Mouse (Mus musculus): Measurements from ENCODE around the gene Rcn3. TPM values are rescaled to one million over a fixed set of nuclear protein-coding genes. Genes with fewer than 3 reads are reported as not detected.

The Rcn3 gene
- polyA plus RNA-seq, 1 experiment from 2014 or later: 5.1 TPM

- H3K4me3 ChIP-seq (ENCODE audit: inconsistent target): no peak overlapping the region
- H3K27ac ChIP-seq: peak overlapping the region; percentile 94
- no peaks in the 10 kb centered on the region for H3K79me2 ChIP-seq (ENCODE audit: inconsistent target)
- WGBS (ENCODE audit: missing documents): 88% methylated on average over 5 of the region's 5 CpGs
- peaks cover 19% of the 10 kb centered on the region; the same call in 1 of the 2 replicates for H3K36me3 ChIP-seq (ENCODE audit: inconsistent target)
These were observed 11.0 kb downstream of the Rcn3 start for GRCm38 (mm10) chr7:45081016-45081415.

GRCm38 (mm10) chr7:45079856-45080255, 12.2 kb downstream of the Rcn3 start:
- no peak overlapping the region for H3K4me3 ChIP-seq (ENCODE audit: inconsistent target)
- WGBS (ENCODE audit: missing documents): 4% methylated on average over 10 of the region's 10 CpGs
- peaks cover 22% of the 10 kb centered on the region; the same call in 1 of the 2 replicates for H3K36me3 ChIP-seq (ENCODE audit: inconsistent target)
- H3K27ac ChIP-seq: no peak overlapping the region
- H3K79me2 ChIP-seq (ENCODE audit: inconsistent target): no peaks in the 10 kb centered on the region

GRCm38 (mm10) chr7:45078513-45078912, 13.5 kb downstream of the Rcn3 start:
- no peak overlapping the region for H3K27ac ChIP-seq
- WGBS (ENCODE audit: missing documents): 45% methylated on average over 9 of the region's 9 CpGs
- peaks cover 11% of the 10 kb centered on the region for H3K79me2 ChIP-seq (ENCODE audit: inconsistent target)
- no peak overlapping the region for H3K4me3 ChIP-seq (ENCODE audit: inconsistent target)
- H3K36me3 ChIP-seq (ENCODE audit: inconsistent target): peaks cover 34% of the 10 kb centered on the region; the same call in 1 of the 2 replicates

GRCm38 (mm10) chr7:45077829-45078228, 14.2 kb downstream of the Rcn3 start:
- H3K27ac ChIP-seq: no peak overlapping the region
- peaks cover 18% of the 10 kb centered on the region for H3K79me2 ChIP-seq (ENCODE audit: inconsistent target)
- 100% methylated on average over 2 of the region's 2 CpGs for WGBS (ENCODE audit: missing documents)
- H3K4me3 ChIP-seq (ENCODE audit: inconsistent target): no peak overlapping the region
- peaks cover 35% of the 10 kb centered on the region; the same call in 1 of the 2 replicates for H3K36me3 ChIP-seq (ENCODE audit: inconsistent target)

GRCm38 (mm10) chr7:45077322-45077721, 14.7 kb downstream of the Rcn3 start:
- 91% methylated on average over 13 of the region's 14 CpGs for WGBS (ENCODE audit: missing documents)
- no peak overlapping the region for H3K27ac ChIP-seq
- H3K79me2 ChIP-seq (ENCODE audit: inconsistent target): peaks cover 23% of the 10 kb centered on the region
- peaks cover 35% of the 10 kb centered on the region; the same call in 1 of the 2 replicates for H3K36me3 ChIP-seq (ENCODE audit: inconsistent target)
- H3K4me3 ChIP-seq (ENCODE audit: inconsistent target): no peak overlapping the region

- WGBS (ENCODE audit: missing documents): 93% methylated on average over 19 of the region's 30 CpGs
- no peak overlapping the region for H3K4me3 ChIP-seq (ENCODE audit: inconsistent target)
- H3K36me3 ChIP-seq (ENCODE audit: inconsistent target): peaks cover 35% of the 10 kb centered on the region; the same call in 1 of the 2 replicates
- H3K79me2 ChIP-seq (ENCODE audit: inconsistent target): peaks cover 31% of the 10 kb centered on the region
- no peak overlapping the region for H3K27ac ChIP-seq
These were observed 15.5 kb downstream of the Rcn3 start for GRCm38 (mm10) chr7:45076501-45076900.

- WGBS (ENCODE audit: missing documents): 63% methylated on average over 4 of the region's 4 CpGs
- Histone ChIP-seq H3K79me2 (ENCODE audit: inconsistent target) (peaks cover 42% of the 10 kb centered on the region), H3K4me3 (ENCODE audit: inconsistent target) (no peak overlapping the region), H3K27ac (no peak overlapping the region), H3K36me3 (ENCODE audit: inconsistent target) (peaks cover 35% of the 10 kb centered on the region; the same call in 1 of the 2 replicates)
These were observed 16.6 kb downstream of the Rcn3 start for GRCm38 (mm10) chr7:45075405-45075804.

GRCm38 (mm10) chr7:45073949-45074348, 18.1 kb downstream of the Rcn3 start:
- H3K36me3 ChIP-seq (ENCODE audit: inconsistent target): peaks cover 35% of the 10 kb centered on the region; the same call in 1 of the 2 replicates

GRCm38 (mm10) chr7:45073171-45073707, 18.8 kb downstream of the Rcn3 start:
- Histone ChIP-seq H3K27ac (no peak overlapping the region), H3K79me2 (ENCODE audit: inconsistent target) (peaks cover 64% of the 10 kb centered on the region), H3K4me3 (ENCODE audit: inconsistent target) (no peak overlapping the region), H3K36me3 (ENCODE audit: inconsistent target) (peaks cover 35% of the 10 kb centered on the region; the same call in 1 of the 2 replicates)
- 41% methylated on average over 7 of the region's 7 CpGs for WGBS (ENCODE audit: missing documents)

More at GRCm38 (mm10) chr7:45073949-45074348, 18.1 kb downstream of the Rcn3 start:
- no peak overlapping the region for H3K4me3 ChIP-seq (ENCODE audit: inconsistent target)
- no peak overlapping the region for H3K27ac ChIP-seq
- WGBS (ENCODE audit: missing documents): 96% methylated on average over 12 of the region's 12 CpGs
- H3K79me2 ChIP-seq (ENCODE audit: inconsistent target): peaks cover 57% of the 10 kb centered on the region

- 96% methylated on average over 2 of the region's 2 CpGs for whole genome bisulfite sequencing (ENCODE audit: missing documents)
- no peak overlapping the region for H3K27ac ChIP-seq
- peaks cover 74% of the 10 kb centered on the region for H3K79me2 ChIP-seq (ENCODE audit: inconsistent target)
- no peak overlapping the region for H3K4me3 ChIP-seq (ENCODE audit: inconsistent target)
- H3K36me3 ChIP-seq (ENCODE audit: inconsistent target): peaks cover 28% of the 10 kb centered on the region; the same call in 1 of the 2 replicates
These were observed 19.8 kb downstream of the Rcn3 start for GRCm38 (mm10) chr7:45072230-45072629.

GRCm38 (mm10) chr7:45069671-45070070, 22.4 kb downstream of the Rcn3 start:
- Histone ChIP-seq H3K4me3 (ENCODE audit: inconsistent target) (no peak overlapping the region), H3K79me2 (ENCODE audit: inconsistent target) (peaks cover 99% of the 10 kb centered on the region), H3K36me3 (ENCODE audit: inconsistent target) (peaks cover 12% of the 10 kb centered on the region; the same call in 1 of the 2 replicates), H3K27ac (no peak overlapping the region)
- 75% methylated on average over 1 of the region's 2 CpGs for WGBS (ENCODE audit: missing documents)

GRCm38 (mm10) chr7:45068000-45068318, 24.1 kb downstream of the Rcn3 start:
- no peak overlapping the region for H3K4me3 ChIP-seq (ENCODE audit: inconsistent target)
- 67% methylated on average over 5 of the region's 5 CpGs for whole genome bisulfite sequencing (ENCODE audit: missing documents)
- peaks cover 100% of the 10 kb centered on the region for H3K79me2 ChIP-seq (ENCODE audit: inconsistent target)
- no peak overlapping the region for H3K27ac ChIP-seq
- H3K36me3 ChIP-seq (ENCODE audit: inconsistent target): no peaks in the 10 kb centered on the region

GRCm38 (mm10) chr7:45067190-45067999, 24.6 kb downstream of the Rcn3 start:
- peaks cover 99% of the 10 kb centered on the region for H3K79me2 ChIP-seq (ENCODE audit: inconsistent target)
- no peak overlapping the region for H3K27ac ChIP-seq
- H3K4me3 ChIP-seq (ENCODE audit: inconsistent target): no peak overlapping the region
- 87% methylated on average over 4 of the region's 4 CpGs for WGBS (ENCODE audit: missing documents)
- H3K36me3 ChIP-seq (ENCODE audit: inconsistent target): no peaks in the 10 kb centered on the region

- under 1% methylated on average over 31 of the region's 31 CpGs for WGBS (ENCODE audit: missing documents)
- H3K36me3 ChIP-seq (ENCODE audit: inconsistent target): no peaks in the 10 kb centered on the region
- H3K27ac ChIP-seq: peak within 1 kb of the TSS; percentile 95
- H3K4me3 ChIP-seq (ENCODE audit: inconsistent target): peak within 1 kb of the TSS; percentile 86
- peaks cover 48% of the 10 kb centered on the region for H3K79me2 ChIP-seq (ENCODE audit: inconsistent target)
These were observed 29.7 kb downstream of the Rcn3 start, which contains the start of the genes Nosip and Prrg2 for GRCm38 (mm10) chr7:45062239-45062835. Nosip (plus strand) TSS chr7:45062429. Prrg2 (minus strand) TSS chr7:45062677.

Measured in macrophage (primary cell).